Mouse (Mus musculus): ENCODE results near the gene Git1. TPM values are rescaled to one million over a fixed set of nuclear protein-coding genes. Genes with fewer than 3 reads are reported as not detected.

Git1 gene
- polyA plus RNA-seq, 1 experiment = 65.1 TPM

DNA sequence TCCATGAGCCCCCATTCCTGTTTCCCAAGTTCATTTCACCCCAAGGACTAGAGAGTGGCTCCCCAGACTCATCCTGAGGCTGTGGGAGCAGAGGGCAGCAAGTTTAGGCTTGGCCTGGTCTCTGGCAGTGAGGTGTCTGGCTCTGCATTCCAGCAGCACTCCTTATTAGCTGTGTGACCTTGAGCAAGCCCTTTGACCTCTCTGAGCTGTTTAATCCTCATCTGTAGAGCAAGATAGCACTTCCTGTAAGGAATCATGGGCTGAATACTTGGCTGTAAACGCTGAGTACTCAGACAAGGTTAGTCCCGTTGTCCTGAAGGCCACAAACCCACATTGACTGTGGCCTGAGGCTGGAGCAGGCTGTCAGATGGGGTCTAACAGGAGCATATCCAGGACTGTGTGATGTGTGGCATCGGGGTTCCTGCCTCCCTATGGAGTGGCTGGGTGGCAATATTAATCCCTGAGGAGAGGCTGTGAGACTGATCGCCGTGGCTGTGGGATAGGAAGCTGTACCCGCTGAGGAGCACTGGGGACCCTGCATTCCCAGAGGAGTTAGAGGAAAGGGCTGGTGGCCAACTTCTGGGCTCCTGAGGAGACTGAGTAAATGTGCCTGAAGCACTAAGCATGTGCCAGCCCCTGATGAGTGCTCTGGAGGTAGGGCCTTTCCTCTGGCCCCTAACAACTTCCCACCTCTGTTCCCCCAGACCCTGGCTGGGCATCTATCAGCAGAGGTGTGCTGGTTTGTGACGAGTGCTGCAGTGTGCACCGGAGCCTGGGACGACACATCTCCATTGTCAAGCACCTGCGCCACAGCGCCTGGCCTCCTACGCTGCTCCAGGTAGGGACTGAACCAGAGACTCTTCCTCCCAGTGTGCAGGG lies 5.1 kb downstream of the Git1 start:
- Histone ChIP-seq H3K36me3 (replicated peaks; ENCODE audit: low read length) (peaks cover 66% of the 10 kb centered on the region), H3K27me3 (replicated peaks) (no peaks in the 10 kb centered on the region), H3K4me3 (replicated peaks) (no peak overlapping the region), H3K9me3 (no peaks in the 10 kb centered on the region), H3K4me1 (peaks cover 90% of the 10 kb centered on the region)
- TF ChIP-seq GATA1 (IDR thresholded peaks at IDR 0.05; ENCODE audit: borderline replicate concordance, low read length) (no peak), FLI1 (IDR thresholded peaks at IDR 0.05; ENCODE audit: low read length) (no peak)

GRCm38 (mm10) chr11:77499354-77499753 lies 6.0 kb downstream of the Git1 start:
- peaks cover 75% of the 10 kb centered on the region for H3K36me3 ChIP-seq (replicated peaks; ENCODE audit: low read length)

DNA sequence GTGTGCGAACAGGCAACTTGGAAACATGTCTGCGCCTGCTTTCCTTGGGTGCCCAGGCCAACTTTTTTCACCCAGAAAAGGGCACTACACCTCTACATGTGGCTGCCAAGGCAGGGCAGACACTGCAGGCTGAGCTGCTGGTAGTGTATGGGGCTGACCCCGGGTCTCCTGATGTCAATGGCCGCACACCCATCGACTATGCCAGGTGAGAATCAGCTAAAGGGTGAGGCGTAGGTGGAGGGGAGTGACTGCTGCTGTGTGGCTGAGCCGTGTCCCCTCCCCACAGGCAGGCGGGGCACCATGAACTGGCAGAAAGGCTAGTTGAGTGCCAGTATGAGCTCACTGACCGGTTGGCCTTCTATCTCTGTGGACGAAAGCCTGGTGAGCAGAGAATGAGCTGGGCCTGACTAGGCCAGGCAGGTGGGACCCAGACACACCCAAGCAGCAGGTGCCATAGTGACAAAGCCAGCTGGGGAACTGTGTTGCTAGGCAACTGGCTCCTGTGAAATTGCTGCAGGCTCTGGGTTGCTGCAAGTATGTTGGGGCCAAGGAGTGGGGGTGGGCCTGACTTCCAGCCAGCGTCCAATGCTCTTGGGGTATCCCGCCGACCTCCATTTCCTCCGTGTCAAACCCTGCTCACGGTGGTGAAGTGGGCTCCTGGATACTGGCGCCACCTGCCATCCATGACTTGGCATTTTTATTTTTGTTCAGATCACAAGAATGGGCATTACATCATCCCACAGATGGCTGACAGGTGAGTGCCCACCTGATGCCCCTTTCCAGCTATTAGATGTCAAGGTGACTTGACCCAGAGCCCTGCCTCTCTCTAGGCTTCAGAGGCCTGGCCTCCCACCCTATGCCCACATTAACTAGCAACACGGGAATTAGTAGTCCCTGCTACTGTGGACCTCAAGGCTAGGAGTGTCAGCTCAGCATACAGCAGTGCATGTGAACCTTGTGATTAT lies 7.3 kb downstream of the Git1 start:
- peaks cover 70% of the 10 kb centered on the region for H3K4me1 ChIP-seq
- no peaks in the 10 kb centered on the region for H3K27me3 ChIP-seq (replicated peaks)
- peaks cover 87% of the 10 kb centered on the region for H3K36me3 ChIP-seq (replicated peaks; ENCODE audit: low read length)
- no peak overlapping the region for H3K4me3 ChIP-seq (replicated peaks)
- no peaks in the 10 kb centered on the region for H3K9me3 ChIP-seq
- TF ChIP-seq GATA1 (IDR thresholded peaks at IDR 0.05; ENCODE audit: borderline replicate concordance, low read length) = no peak

More at GRCm38 (mm10) chr11:77499354-77499753, 6.0 kb downstream of the Git1 start:
- Histone ChIP-seq H3K9me3 (no peaks in the 10 kb centered on the region), H3K4me3 (replicated peaks) (no peak overlapping the region), H3K4me1 (peaks cover 83% of the 10 kb centered on the region), H3K27me3 (replicated peaks) (no peaks in the 10 kb centered on the region)
- no peak for TF ChIP-seq FLI1 (IDR thresholded peaks at IDR 0.05; ENCODE audit: low read length)
- TF ChIP-seq GATA1 (IDR thresholded peaks at IDR 0.05; ENCODE audit: borderline replicate concordance, low read length) = no peak

- H3K4me3 ChIP-seq (replicated peaks) = no peak overlapping the region
- no peaks in the 10 kb centered on the region for H3K9me3 ChIP-seq
- H3K36me3 ChIP-seq (replicated peaks; ENCODE audit: low read length) = peaks cover 90% of the 10 kb centered on the region
- TF ChIP-seq GATA1 (IDR thresholded peaks at IDR 0.05; ENCODE audit: borderline replicate concordance, low read length) = no peak
- no peak for TF ChIP-seq FLI1 (IDR thresholded peaks at IDR 0.05; ENCODE audit: low read length)
- H3K27me3 ChIP-seq (replicated peaks) = no peaks in the 10 kb centered on the region
- peaks cover 62% of the 10 kb centered on the region for H3K4me1 ChIP-seq
Measured at GRCm38 (mm10) chr11:77501392-77501791, 8.0 kb downstream of the Git1 start.

GRCm38 (mm10) chr11:77501971-77502370 lies 8.6 kb downstream of the Git1 start:
- Histone ChIP-seq H3K27me3 (replicated peaks) (no peaks in the 10 kb centered on the region), H3K4me1 (peaks cover 58% of the 10 kb centered on the region), H3K9me3 (no peaks in the 10 kb centered on the region), H3K4me3 (replicated peaks) (no peak overlapping the region), H3K36me3 (replicated peaks; ENCODE audit: low read length) (peaks cover 93% of the 10 kb centered on the region)
- TF ChIP-seq FLI1 (IDR thresholded peaks at IDR 0.05; ENCODE audit: low read length) (no peak), GATA1 (IDR thresholded peaks at IDR 0.05; ENCODE audit: borderline replicate concordance, low read length) (no peak)

DNA sequence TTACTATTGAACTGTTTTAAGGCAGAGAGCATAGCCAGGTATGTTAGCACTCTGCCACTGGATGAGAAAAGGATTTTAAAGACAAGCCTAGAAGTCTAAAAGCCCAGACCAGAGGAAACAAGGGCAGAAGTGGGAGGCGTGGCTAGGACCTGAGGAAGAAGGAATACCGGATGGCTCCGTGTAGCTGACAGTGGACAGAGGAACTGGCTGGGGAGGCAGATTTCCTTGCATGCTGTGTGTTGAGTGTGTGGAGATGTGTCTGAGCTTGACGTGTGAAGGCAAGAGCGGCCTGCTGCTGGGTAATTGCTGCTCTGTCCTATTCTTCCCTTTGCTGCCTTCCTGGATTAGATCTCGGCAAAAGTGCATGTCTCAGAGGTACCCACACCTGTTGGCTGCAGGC lies 9.1 kb downstream of the Git1 start:
- H3K36me3 ChIP-seq (replicated peaks; ENCODE audit: low read length) = peaks cover 95% of the 10 kb centered on the region

GRCm38 (mm10) chr11:77503511-77503910 lies 10.1 kb downstream of the Git1 start:
- Histone ChIP-seq H3K27me3 (replicated peaks) (no peaks in the 10 kb centered on the region), H3K36me3 (replicated peaks; ENCODE audit: low read length) (peaks cover 95% of the 10 kb centered on the region), H3K4me1 (peaks cover 57% of the 10 kb centered on the region), H3K9me3 (no peaks in the 10 kb centered on the region), H3K4me3 (replicated peaks) (no peak overlapping the region)
- no peak for TF ChIP-seq GATA1 (IDR thresholded peaks at IDR 0.05; ENCODE audit: borderline replicate concordance, low read length)
- TF ChIP-seq FLI1 (IDR thresholded peaks at IDR 0.05; ENCODE audit: low read length) = no peak

More for the DNA sequence above, 9.1 kb downstream of the Git1 start:
- H3K9me3 ChIP-seq = no peaks in the 10 kb centered on the region
- peaks cover 57% of the 10 kb centered on the region for H3K4me1 ChIP-seq
- TF ChIP-seq GATA1 (IDR thresholded peaks at IDR 0.05; ENCODE audit: borderline replicate concordance, low read length) = no peak
- no peak for TF ChIP-seq FLI1 (IDR thresholded peaks at IDR 0.05; ENCODE audit: low read length)
- no peaks in the 10 kb centered on the region for H3K27me3 ChIP-seq (replicated peaks)
- H3K4me3 ChIP-seq (replicated peaks) = no peak overlapping the region

DNA sequence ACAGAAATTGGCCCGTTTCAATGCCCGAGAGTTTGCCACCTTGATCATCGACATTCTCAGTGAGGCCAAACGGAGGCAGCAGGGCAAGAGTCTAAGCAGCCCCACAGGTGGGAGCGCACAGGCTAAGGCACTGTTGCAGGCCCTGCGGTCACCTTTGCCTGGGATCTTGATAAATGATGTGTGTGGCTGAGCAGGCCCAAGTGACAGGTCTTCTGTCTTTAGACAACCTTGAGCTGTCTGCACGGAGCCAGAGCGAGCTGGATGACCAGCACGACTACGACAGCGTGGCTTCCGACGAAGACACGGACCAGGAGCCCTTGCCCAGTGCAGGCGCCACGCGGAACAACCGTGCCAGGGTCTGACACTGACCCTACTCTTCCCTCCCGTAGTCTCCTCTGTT lies 11.0 kb downstream of the Git1 start:
- peaks cover 55% of the 10 kb centered on the region for H3K4me1 ChIP-seq
- TF ChIP-seq FLI1 (IDR thresholded peaks at IDR 0.05; ENCODE audit: low read length) (no peak), GATA1 (IDR thresholded peaks at IDR 0.05; ENCODE audit: borderline replicate concordance, low read length) (no peak)
- no peaks in the 10 kb centered on the region for H3K27me3 ChIP-seq (replicated peaks)
- H3K4me3 ChIP-seq (replicated peaks) = no peak overlapping the region
- no peaks in the 10 kb centered on the region for H3K9me3 ChIP-seq
- peaks cover 94% of the 10 kb centered on the region for H3K36me3 ChIP-seq (replicated peaks; ENCODE audit: low read length)

GRCm38 (mm10) chr11:77505291-77505980 lies 12.1 kb downstream of the Git1 start:
- Histone ChIP-seq H3K4me1 (peaks cover 44% of the 10 kb centered on the region), H3K27me3 (replicated peaks) (no peaks in the 10 kb centered on the region), H3K9me3 (no peaks in the 10 kb centered on the region), H3K4me3 (replicated peaks) (no peak overlapping the region), H3K36me3 (replicated peaks; ENCODE audit: low read length) (peaks cover 93% of the 10 kb centered on the region)
- TF ChIP-seq GATA1 (IDR thresholded peaks at IDR 0.05; ENCODE audit: borderline replicate concordance, low read length) = no peak
- TF ChIP-seq FLI1 (IDR thresholded peaks at IDR 0.05; ENCODE audit: low read length) = no peak
